Mouse (Mus musculus): ENCODE results near the gene Spsb1.

- TF ChIP-seq POLR2A (IDR thresholded peaks at IDR 0.05; ENCODE audit: low read depth, low read length), result no peak
- TF ChIP-seq TCF12 (IDR thresholded peaks at IDR 0.05; ENCODE audit: low read depth, low read length), result no peak
- no peak for TF ChIP-seq CTCF (conservative IDR thresholded peaks at IDR 0.05 in 1 of 2, IDR thresholded peaks at IDR 0.05 in 1 of 2; ENCODE audit: low read depth in 2 of 2, low read length in 2 of 2)
- TF ChIP-seq CHD2 (IDR thresholded peaks at IDR 0.05; ENCODE audit: low read length), result no peak
- TF ChIP-seq UBTF (IDR thresholded peaks at IDR 0.05; ENCODE audit: low read depth, low read length), result no peak
These were observed 5.5 kb upstream of the Spsb1 start for GRCm38 (mm10) chr4:149960391-149960790.
